In genomic region chrX:5933517-5933916, GRCm38 (mm10) we compare ENCODE assay signal across 12 mouse cellular contexts.
"Had no signal": no experiment of that assay in that cellular context is flagged by ENCODE, and none has a peak within 500 bp of the region (broad histone marks: within the 10 kb centered on the region; RNA-seq: fewer than 3 reads in every experiment).

No protein-coding gene starts in this region.

- H3K27me3 ChIP-seq: limb, embryonic 13.5 days; midbrain, embryonic 13.5 days; neural tube, embryonic 15.5 days had no signal

- H3K4me1 ChIP-seq: limb, embryonic 13.5 days; midbrain, embryonic 13.5 days; neural tube, embryonic 15.5 days had no signal

- DNase-seq: kidney, postnatal 14 days; left cerebral cortex, postnatal 4 days; lung, adult 18-20 months; right cerebral cortex, adult 18-20 months; right cerebral cortex, postnatal 25 days; thymus, postnatal 4 days had no signal

- ATAC-seq: midbrain, embryonic 13.5 days had no signal

- H3K27ac ChIP-seq: limb, embryonic 13.5 days; liver, embryonic 14.5 days; midbrain, embryonic 13.5 days; neural tube, embryonic 15.5 days; stomach, postnatal 0 days had no signal

- H3K9ac ChIP-seq: limb, embryonic 13.5 days; liver, embryonic 14.5 days; midbrain, embryonic 13.5 days; neural tube, embryonic 15.5 days had no signal

- H3K9me3 ChIP-seq: limb, embryonic 13.5 days; midbrain, embryonic 13.5 days; neural tube, embryonic 15.5 days had no signal

- H3K36me3 ChIP-seq: limb, embryonic 13.5 days; midbrain, embryonic 13.5 days; neural tube, embryonic 15.5 days had no signal

- H3K4me3 ChIP-seq: limb, embryonic 13.5 days; midbrain, embryonic 13.5 days; myocyte; neural tube, embryonic 15.5 days had no signal

- H3K4me2 ChIP-seq: limb, embryonic 13.5 days; midbrain, embryonic 13.5 days; neural tube, embryonic 15.5 days had no signal
